Mouse (Mus musculus): ENCODE measurements at regions not wholly inside any gene's neighbourhood (a gene's known extent, or its start where the extent isn't known, plus 50 kb on each side); places are given as distances from the start of the nearest gene placed in this dataset.
A peak's percentile ranks its signal among the peaks of the same experiment; 100 is the strongest.

DNA sequence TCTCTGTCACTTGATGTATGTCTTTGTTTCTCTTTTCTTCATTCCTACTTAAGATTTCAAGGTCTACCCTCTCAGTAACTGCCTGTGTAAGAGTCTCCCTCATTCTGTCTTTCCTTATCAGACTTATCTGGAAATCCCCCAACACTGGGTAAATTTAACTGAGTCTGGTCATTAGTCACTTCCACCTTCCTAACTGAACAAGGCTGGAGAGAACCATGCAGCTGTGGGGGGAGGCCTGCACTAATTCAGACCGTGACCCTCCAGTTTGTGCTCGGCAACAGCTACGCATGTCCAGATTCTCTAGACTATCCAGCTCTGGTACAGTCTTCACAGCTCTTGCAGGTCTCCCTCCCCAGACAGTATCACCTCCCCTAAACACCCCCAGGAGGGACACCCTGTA lies 103.3 kb downstream of the Prox1 start:
- no peak for DNase-seq (ENCODE audit: low spot score in 2 of 2)

DNA sequence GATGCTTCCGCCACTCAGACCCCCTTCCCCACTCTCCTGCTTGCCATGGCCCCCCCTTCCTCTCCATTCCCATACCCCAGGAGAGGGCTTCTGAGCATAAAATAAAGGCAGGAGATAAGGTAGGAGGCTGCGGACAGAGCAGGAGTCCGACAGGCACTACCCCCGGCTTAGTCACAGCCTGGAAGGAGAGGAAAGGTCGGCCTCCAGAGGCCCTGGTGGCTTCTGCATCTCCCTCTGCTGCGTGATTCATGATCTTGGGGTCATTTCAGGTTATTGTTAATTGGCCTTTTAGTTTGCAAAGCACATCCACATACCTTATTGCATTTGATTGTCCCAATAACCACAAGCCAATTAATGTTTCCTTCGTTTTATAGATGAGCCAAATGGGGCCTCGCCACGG lies 104.1 kb downstream of the Prox1 start:
- DNase-seq (ENCODE audit: low spot score in 2 of 2), result no peak

DNA sequence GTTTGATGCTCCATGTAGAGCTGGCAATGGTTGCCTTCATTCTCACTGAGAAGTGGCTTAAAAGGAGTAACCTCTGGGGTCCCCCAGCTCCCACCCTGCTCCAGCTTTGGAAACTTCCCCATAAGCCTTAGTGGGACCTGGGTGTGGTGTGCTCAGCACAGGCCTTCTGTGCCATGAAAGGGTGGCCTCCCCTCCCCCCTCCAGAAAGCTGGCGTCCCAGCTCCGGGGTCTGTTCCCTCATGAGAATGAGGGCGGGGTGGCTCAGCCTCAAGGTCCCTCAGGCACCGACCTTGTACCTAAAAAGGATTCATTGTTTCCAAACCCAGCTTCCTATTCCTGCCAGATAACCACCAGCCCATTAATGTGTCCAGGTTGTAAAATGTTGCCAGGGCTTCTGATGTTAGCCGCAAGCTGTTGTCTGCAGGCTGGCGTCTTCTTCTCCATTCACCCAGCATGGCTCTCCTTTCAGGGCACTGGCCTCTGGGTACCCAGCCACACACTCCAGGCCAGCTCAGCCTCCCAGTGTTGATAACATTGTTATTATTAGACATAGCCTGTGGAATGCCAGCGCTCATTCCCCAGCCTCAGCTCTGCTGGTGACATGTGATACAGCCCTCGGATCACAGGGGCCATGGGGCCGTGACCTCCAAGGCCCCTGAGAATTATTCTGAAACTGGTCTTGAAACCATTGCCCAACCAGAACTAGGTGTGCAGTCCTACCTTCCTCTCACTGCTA lies 108.8 kb downstream of the Prox1 start:
- no peak for DNase-seq (ENCODE audit: low spot score in 2 of 2)

DNA sequence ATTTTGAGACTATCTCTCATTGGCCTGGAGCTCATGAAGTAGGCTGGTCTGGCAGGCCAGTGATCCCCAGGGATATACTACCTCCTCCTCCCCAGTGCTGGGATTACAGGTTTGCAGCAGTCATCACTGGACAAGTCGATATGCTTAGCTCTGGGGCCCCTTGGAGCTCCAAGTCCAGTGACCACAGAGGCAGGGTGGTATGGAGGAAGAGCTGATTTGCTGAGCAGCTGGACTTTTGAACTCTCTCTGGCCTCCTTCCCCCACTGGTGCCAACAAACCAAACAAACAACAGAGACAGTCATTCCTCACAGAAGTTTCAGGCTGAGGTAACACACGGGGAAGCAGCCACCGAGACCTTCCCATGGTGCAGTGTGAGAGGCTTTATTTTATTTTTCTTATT lies 111.5 kb downstream of the Prox1 start:
- no peak for DNase-seq (ENCODE audit: low spot score in 2 of 2)

DNA sequence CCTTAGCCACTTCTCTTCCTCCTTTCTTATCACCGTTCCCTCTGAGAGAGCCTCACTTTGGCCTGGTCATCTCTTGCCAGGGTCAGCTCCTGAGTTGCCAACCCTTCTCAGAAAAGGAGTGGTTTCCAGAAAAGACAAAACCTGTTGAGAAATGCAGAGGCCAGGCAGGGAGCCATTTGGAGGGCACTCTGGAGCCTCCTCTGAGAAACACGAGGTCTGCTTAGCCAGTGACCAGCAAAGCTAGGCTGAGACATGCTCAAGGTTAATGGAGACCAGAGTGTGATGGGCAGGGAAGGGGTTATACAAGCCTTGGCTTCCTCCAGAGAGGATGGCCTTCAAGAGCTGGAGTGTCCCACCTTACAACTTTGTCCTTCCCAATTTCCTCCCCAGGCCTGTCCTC lies 113.6 kb downstream of the Prox1 start:
- no peak for DNase-seq (ENCODE audit: low spot score in 2 of 2)

DNA sequence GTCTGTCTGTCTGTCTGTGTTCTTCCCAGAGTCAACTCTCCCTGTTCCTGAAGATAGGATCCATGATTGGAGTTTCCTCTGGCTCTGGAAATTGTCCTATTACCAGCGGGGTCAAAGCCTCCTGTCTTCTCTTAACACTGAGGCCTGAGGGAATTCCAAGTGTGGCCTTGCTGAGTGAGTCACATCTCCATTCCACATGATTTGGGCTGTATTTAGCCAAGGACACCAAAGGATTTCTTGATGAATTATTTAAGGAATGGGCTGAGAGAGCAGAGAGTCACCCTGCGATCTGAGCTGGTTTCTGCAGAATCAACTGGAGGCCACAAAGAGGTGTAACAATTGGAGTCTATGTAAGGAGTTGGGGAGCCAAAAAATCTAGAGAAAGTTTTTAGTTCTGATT lies 118.6 kb downstream of the Prox1 start:
- DNase-seq (ENCODE audit: low spot score in 2 of 2), result no peak

DNA sequence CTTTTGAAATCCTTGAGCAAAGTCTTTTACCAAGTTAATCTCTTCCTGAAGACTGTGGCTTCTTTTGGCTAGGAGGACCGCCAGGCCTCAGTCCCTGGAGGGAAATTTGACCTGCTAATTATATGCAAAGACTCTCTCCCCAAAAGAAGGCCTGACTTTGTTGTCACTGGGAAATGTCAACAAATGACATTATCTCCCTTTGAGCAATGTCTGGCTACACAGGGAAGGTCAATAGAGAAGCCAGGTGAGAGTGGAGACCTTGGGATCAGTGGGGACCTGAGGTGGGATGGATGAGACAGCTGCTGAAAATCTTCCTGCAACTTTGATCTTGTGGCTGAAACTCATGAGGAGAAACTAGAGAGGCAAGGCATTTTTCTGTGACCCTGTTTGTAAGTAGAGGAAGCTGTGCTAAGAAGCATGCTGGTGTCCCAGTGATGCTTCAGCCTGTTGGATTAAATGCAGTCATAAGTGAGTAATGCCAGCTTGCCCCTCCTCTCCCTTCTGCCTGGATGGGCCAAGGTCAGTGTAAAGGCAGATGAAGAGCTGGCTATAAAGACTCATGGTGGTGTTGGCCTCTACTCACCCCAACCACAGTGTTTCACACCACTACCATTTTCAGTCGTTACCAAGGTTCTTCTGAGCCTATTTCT lies 121.9 kb downstream of the Prox1 start:
- no peak for DNase-seq (ENCODE audit: low spot score in 2 of 2)

DNA sequence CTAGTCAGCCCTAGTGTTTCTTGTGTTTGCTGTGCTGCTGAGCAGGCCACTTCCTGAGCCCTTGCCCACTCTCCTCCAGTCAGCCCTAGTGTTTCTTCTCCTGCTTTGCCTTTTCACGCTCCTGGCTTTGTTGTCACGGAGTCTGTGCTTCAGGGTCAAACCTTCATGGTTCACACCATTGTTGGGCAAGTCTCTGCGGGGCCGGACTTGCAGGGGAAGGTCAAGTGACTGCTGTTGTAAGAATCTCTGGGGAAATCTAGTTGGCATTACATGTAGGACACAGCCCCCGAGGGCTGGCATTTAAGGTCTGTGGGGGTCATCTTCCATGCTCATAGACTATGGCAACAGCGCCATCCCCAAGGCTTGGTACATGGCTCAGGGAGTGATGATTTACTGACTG lies 123.3 kb downstream of the Prox1 start:
- DNase-seq (ENCODE audit: low spot score in 2 of 2), result no peak

DNA sequence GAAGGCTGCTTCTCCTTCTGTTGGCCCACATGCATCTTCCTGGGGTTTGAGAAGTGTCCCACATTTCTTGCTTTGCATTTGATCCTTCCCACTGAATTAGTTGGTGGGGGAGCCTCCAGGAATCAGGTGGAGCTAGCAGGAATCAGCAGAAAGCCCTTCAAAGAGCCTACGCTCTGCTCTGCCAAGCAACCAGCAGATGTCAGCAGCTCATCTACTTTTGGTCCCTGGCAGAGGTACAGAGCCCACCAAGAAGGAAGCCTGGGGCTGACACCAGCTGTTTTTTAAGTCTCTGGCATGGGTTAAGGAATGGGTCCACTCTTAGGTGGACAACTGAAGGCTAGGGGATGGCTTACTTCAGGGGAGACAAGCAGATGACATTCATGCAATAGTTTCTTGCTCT lies 123.6 kb upstream of the Smyd2 start:
- DNase-seq (ENCODE audit: low spot score in 2 of 2), result peak; percentile 40 to 48

DNA sequence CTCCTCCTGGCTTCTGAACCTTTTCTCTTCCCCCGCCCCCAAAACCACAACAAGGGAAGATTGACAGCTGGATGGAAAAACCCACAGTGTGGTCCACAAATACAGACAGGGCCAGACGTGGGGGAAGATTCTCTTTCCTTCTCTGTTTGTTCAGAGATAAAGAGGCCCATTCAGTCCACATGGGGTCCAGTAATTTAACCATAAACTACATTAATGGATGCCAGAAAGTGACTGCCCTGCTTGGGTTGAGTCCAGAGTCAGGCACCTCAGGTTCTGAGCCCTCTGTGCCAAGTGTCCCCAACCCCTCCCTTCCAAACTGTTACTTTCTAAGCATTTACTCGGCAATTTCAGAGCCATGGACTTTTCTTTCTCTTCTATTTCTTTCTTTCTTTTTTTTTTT lies 121.9 kb upstream of the Smyd2 start:
- no peak for DNase-seq (ENCODE audit: low spot score in 2 of 2)

DNA sequence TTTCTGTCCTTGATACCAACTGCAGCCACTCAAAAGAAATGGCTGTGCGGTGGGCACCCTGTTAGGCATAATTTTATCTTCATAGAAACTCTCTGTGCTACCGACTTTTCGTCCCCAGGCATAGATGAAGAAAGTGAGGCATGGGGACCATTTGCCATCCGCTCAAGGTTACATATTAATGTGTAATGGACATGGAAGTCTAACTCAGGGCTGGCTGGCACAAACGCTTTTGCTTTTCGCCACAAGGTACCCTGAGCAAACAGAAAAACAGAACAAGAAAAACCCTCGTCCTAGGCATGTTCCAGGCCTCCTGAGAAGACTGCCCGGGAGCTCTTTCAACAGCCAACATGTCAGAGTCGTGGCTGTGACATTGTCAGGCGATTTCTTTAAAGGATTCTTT lies 121.0 kb upstream of the Smyd2 start:
- no peak for DNase-seq (ENCODE audit: low spot score in 2 of 2)

DNA sequence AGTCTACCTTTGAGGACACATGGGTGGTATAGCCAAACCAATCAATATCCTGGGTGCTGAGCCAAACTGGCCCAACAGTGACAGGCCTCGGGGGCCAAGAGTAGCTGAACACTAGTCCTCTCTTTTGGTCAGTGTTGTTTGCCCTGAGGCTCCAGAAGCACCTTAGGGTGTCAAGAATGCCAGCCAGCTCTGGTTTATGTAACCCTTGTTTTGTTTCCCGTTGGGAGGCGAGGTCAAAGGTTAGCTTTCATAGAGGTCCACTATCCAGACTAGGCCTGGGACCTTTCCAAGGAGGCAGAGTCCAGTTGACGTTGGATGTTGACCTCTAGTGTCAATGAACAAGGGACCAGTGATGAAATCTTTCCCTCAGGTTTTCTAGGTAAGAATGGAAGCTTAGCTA lies 120.0 kb upstream of the Smyd2 start:
- DNase-seq (ENCODE audit: low spot score in 2 of 2), result no peak

DNA sequence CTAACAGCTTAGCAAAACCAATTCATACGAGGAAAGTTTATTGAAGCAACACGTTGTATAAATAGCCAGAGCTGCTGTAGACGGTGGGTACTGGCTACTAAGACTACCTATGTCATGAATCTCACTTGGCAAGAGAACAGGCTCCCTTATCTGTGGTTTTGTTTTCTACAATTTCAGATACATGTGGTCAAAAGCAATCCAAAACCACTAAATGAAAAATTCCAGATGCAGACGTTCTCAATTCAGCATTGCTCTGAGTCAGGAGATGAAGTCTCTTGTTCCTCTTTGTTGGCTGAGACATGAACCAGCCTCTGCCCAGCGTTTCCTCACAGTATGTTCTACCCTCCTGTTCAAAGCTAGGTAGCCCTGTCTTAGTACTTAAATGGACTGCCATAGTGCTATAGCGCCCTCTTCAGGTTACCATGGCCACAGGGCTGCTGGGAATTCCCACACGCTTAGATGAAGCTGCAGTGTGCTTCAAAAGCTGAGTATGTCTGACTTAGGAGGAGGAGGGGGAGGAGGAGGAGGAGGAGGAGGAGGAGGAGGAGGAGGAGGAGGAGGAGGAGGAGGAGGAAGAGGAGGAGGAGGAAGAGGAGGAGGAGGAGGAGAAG lies 119.0 kb upstream of the Smyd2 start:
- no peak for DNase-seq (ENCODE audit: low spot score in 2 of 2)

DNA sequence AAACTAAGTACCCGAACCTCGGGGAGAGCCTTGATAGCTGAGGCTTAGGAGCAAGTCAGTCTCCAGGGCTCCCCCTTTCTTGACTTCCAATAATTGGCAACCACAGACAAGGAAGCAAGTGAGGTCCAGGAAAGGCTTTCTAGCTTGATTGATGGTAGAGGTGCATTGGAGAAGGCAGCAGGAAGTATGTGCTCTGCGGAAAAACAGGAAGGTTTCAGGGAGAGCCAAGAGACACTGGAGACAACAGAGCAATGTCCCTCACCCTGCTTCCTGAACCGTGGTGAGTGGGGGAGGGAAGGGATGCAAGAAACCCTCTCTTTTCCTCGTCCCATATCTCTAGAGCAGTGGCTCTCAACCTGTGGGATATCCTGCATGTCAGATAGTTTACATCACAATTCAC lies 115.9 kb upstream of the Smyd2 start:
- no peak for DNase-seq (ENCODE audit: low spot score in 2 of 2)

DNA sequence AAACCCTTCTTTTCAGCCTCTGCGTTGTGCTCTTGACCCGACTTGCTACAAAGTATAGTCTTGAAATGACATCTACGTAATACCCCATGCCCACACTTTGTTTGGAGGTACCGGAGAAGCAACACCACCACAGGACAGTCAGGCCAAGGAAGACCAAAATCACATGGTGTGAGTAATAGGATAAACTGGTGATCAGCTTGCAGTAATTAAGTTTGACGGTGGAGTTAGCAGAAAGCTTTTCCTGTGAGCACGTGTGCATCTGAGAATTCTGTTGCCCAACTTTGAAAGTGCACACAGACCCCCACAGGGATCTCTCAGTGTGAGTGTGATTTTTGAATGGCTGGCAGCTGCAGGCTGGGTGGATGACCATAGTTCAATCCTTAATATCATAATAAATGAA lies 114.6 kb upstream of the Smyd2 start:
- no peak for DNase-seq (ENCODE audit: low spot score in 2 of 2)

DNA sequence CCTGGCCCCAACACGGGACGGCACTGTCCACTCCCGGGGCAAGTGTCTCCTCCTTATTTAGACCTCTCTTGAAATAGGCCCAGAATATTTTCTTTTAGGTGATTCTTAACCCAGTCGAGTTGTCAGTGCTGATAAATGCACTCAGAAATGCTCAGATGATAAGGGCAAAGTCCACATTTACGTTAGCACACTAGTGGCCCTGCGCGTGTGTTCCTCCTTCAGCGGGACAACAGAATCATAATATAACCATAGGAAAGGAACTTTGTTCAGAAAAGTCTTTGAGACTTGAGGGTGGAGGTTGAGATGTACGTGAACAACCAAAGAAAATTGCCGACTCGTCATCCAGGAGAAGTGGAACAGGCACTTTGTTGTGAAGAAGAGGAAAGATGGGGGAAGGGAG lies 113.8 kb upstream of the Smyd2 start:
- DNase-seq (ENCODE audit: low spot score in 2 of 2), result no peak

DNA sequence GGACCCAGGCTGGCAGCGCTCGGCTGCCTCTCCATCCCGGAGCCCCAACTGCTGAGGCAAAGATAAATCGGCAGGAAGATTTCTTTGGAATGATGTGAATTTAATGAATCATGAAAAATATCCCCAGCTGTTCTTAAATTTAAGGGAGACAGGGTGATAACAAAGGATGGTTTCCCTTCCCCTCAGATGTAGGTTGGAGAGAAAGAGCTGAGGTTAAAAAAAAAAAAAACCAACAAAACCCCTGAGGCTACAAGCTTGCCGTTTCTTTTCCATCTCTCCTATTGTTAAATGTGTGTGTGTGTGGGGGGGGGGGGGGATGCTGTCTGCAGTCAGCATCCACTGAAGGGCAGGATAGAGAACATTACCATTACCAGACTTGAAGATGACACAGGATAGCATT lies 111.9 kb upstream of the Smyd2 start:
- no peak for DNase-seq (ENCODE audit: low spot score in 2 of 2)

DNA sequence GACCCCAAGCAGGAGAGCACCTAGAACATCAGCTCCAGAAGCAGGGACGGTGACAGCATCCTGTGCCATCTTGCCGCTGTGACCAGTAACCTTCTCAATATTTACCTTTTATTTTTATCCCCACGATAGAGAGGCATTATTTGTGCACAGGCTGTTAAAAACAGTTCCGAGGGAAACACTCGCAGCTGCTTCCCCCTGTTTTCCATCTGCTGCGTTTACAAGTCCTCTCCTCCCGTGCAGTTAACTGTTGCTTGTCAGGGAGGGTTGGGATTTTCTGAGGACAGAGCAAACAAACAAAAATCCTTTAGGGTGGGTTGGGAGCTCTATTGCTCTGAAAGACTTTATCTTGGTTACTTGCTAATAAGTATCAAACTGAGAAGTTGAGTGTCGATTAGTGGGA lies 105.4 kb upstream of the Smyd2 start:
- DNase-seq (ENCODE audit: low spot score in 2 of 2), result peak in 1 of 2 experiments; percentile 17

DNA sequence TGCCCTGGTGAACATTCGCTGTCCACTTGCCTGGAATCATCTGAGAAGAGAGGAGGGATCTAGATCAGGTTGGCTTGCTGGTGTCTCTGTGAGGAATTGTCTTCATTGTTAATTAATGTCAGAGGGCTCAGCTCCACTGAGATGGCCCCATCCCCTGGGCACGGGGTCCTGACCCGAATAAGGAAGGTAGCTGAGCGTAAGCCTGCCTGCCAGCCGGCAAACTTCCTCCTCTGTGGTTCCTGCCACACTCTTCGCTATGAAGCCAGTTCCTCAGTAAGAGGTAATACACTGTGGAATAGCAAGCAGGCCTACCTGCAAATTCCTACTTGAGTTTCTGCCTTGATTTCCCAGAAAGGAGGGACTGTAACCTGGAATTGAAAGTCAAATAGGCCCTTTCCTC lies 87.3 kb upstream of the Smyd2 start:
- no peak for DNase-seq (ENCODE audit: low spot score in 2 of 2)

DNA sequence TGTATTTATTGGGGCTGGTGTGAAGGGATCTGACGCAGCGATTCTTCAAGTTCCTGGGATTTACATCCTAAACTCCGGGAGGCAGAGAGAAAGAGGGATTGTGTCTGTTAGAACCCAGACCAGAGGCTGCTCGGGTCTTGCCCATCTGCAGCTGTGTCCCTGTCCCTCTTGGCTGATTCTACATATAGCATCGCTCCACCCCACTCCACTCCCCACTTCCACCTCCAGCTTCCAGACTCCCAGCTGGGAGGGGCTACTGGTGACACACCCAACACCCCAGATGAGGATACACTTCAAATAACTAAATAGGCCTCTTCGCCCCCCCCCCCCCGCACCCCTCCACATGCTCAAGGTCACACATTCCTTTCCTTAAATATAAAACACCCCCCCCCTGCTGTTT lies 85.1 kb upstream of the Smyd2 start:
- DNase-seq (ENCODE audit: low spot score in 2 of 2), result no peak

DNA sequence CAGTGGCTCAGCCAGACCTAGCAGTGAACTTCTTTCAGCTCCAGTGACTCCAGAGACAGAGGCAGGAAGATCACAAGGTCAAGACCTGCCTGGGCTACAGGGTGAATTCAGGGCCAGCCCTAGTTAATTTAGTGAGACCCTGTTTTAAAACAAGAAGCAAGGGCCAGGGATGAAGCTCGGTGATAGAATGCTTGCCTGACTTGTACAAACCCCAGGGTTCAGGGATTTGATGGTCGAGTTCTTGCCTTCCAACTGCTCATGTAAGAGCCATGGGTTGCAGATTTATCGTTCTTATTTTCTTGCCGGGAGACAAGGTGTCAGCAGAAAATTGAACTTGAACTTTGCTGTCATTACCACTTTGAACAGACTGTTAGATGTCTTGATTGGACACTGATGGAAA lies 78.9 kb upstream of the Smyd2 start:
- DNase-seq (ENCODE audit: low spot score in 2 of 2), result no peak

DNA sequence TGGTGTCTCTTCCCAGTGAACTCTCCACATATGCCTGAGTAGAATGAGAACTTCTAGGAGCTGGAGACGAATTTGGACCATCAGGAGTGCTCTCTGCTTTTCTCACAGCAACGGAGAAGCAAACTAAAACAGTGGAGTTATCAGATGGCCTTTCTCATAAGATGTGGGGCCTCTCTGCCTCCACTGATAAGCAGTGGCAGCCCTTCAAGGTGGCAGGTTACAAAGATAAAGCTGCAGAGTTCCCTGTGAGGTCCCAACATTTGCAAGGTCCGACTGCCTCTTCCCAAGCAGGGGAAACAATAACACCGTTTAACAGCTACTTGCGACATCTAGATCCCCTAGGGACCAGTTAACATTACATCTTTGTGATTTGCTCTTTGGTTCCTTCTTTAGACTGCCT lies 71.5 kb upstream of the Smyd2 start:
- DNase-seq (ENCODE audit: low spot score in 2 of 2), result no peak

DNA sequence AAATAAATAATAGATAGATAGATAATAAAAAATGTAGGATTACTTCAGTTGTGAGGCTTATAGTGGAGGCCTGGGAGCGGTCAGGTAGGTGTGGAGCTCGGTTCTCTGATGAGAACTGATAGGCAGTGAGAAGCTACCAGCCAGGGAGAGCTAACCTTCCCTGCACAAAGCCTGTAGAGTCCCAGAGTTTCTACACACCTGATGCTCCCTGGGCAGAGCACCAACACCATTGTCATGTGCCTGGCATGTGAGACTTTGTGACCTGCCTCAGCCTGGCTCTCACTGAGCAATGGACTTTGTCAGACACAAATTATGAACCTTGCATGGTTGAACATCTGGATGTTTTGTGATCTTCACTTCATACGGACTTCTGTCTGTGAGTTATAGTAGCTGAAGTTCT lies 71.1 kb upstream of the Smyd2 start:
- no peak for DNase-seq (ENCODE audit: low spot score in 2 of 2)

DNA sequence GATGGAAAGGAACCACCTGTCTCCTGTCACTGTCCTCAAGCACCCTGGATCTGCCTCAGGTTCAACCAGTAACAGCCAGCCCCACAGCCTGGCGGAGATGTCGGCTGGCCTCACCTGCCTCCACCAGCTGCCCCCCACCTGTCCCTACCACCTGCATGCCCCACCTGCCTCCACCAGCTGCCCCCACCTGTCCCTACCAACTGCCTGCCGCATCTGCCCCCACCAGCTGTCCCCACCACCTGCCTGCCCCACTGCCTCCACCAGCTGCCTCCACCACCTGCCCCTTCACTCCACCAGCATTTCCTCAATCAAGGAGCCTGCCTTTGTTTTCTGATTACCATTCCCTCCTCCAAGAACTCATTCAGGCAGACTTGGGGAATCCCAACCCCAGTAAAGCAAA lies 68.9 kb upstream of the Smyd2 start:
- DNase-seq (ENCODE audit: low spot score in 2 of 2), result no peak

All from right cerebral cortex, adult 2 months (tissue).